Mouse (Mus musculus) ES-Bruce4 (cell line): ENCODE data around the gene Gnaq.

Experiments used
- CTCF ChIP-seq: IDR thresholded peaks from one replicate; pipeline ENCODE4 v1.8.1; 2011; ENCODE audit warnings: low read depth, low read length
- EP300 ChIP-seq: IDR thresholded peaks from 2 replicates; pipeline ENCODE4 v1.6.1; 2011; ENCODE audit warnings: low read depth, low read length; ENCODE audit not compliant: insufficient read depth
- POLR2A ChIP-seq: IDR thresholded peaks from one replicate; pipeline ENCODE4 v1.8.1; 2011; ENCODE audit warnings: low read length; ENCODE audit not compliant: insufficient read depth

GRCm38 (mm10) chr19:16260435-16260832 lies 127.8 kb downstream of the Gnaq start:
- TF ChIP-seq CTCF (no peak), POLR2A (no peak), EP300 (no peak)
